Mouse (Mus musculus) induced T-regulatory cell, adult 2 months (primary cell): ENCODE measurements around the gene Rapgef1.
"Not testable (repeated sequence)": the region's sequence is repeated elsewhere in the genome, so short reads cannot be mapped to it uniquely, and the experiment has no call there.

Source experiments
- DNase-seq: peaks from one replicate; pipeline ENCODE4 v3.0.0-alpha.2; 2012; ENCODE audit warnings: low read depth

Gene Rapgef1

GRCm38 (mm10) chr2:29741207-29741606 lies 121.7 kb downstream of the Rapgef1 start:
- no peak for DNase-seq

GRCm38 (mm10) chr2:29744256-29744655 lies 124.7 kb downstream of the Rapgef1 start:
- DNase-seq: no peak

- no peak for DNase-seq
Measured at GRCm38 (mm10) chr2:29747188-29747782, 127.8 kb downstream of the Rapgef1 start.

- DNase-seq: peak; percentile 55
Measured at GRCm38 (mm10) chr2:29747852-29748251, 128.3 kb downstream of the Rapgef1 start.

- no peak for DNase-seq
Measured at GRCm38 (mm10) chr2:29748499-29748898, 129.0 kb downstream of the Rapgef1 start.

- no peak for DNase-seq
Measured at GRCm38 (mm10) chr2:29751497-29751896, 132.0 kb downstream of the Rapgef1 start, which contains the start of gene Gm13420. Gene Gm13420 (minus strand): TSS chr2:29751685.

- DNase-seq: no peak
Measured at GRCm38 (mm10) chr2:29752397-29752796, 132.9 kb downstream of the Rapgef1 start.

GRCm38 (mm10) chr2:29755693-29756092 lies 136.2 kb downstream of the Rapgef1 start:
- no peak for DNase-seq

- peak; percentile 80 for DNase-seq
Measured at GRCm38 (mm10) chr2:29764831-29765230, 145.3 kb downstream of the Rapgef1 start.

- no peak for DNase-seq
Measured at GRCm38 (mm10) chr2:29767976-29768709, 148.6 kb downstream of the Rapgef1 start.

- no peak for DNase-seq
Measured at GRCm38 (mm10) chr2:29768901-29769300, 149.4 kb downstream of the Rapgef1 start.

- DNase-seq: peak; percentile 32
Measured at GRCm38 (mm10) chr2:29770162-29770561, 150.6 kb downstream of the Rapgef1 start.

GRCm38 (mm10) chr2:29771611-29772461 lies 152.3 kb downstream of the Rapgef1 start:
- no peak for DNase-seq

- DNase-seq: no peak
Measured at GRCm38 (mm10) chr2:29773323-29773722, 153.8 kb downstream of the Rapgef1 start.

- not testable (repeated sequence) for DNase-seq
Measured at GRCm38 (mm10) chr2:29781256-29781655, 161.7 kb downstream of the Rapgef1 start.

- no peak for DNase-seq
Measured at GRCm38 (mm10) chr2:29784290-29784689, 164.8 kb downstream of the Rapgef1 start.

- DNase-seq: peak; percentile 98
Measured at GRCm38 (mm10) chr2:29787104-29787917, 167.8 kb downstream of the Rapgef1 start, which contains the start of gene Coq4. Gene Coq4 (plus strand): TSS chr2:29787493.

GRCm38 (mm10) chr2:29787937-29788681 lies 168.6 kb downstream of the Rapgef1 start, which contains the start of gene Trub2:
Gene Trub2 (minus strand): TSS chr2:29788502.
- no peak for DNase-seq
